Mouse (Mus musculus) cortical plate, adult 2 months (tissue): ENCODE measurements at regions not wholly inside any gene's neighbourhood (a gene's known extent, or its start where the extent isn't known, plus 50 kb on each side); places are given as distances from the start of the nearest gene placed in this dataset.

Source experiments
- H3K27ac ChIP-seq: fragments of 200-500 bp; 2 replicates; pipeline ENCODE4 v1.5.1; 2012; ENCODE audit warnings: low read length, control low read depth, inconsistent platforms; ENCODE audit not compliant: insufficient read depth
- H3K4me1 ChIP-seq: fragments of 200-500 bp; 2 replicates; pipeline ENCODE4 v1.6.1; 2011; ENCODE audit warnings: low read length; ENCODE audit not compliant: control insufficient read depth, insufficient read depth
- H3K4me3 ChIP-seq: fragments of 200-500 bp; 2 replicates; pipeline ENCODE4 v1.5.1; 2011; ENCODE audit warnings: mild to moderate bottlenecking, low read length, control low read depth; ENCODE audit not compliant: insufficient read depth
- CTCF ChIP-seq: fragments of 200-500 bp; IDR thresholded peaks from 2 replicates; pipeline ENCODE4 v1.5.1; 2011; ENCODE audit warnings: mild to moderate bottlenecking, control low read depth, low read length; ENCODE audit not compliant: insufficient read depth; ENCODE audit errors: extremely low read depth
- POLR2A ChIP-seq: fragments of 200-500 bp; IDR thresholded peaks from 2 replicates; pipeline ENCODE4 v1.6.1; 2011; ENCODE audit warnings: mild to moderate bottlenecking, low read length, control low read depth; ENCODE audit not compliant: insufficient read depth; ENCODE audit errors: extremely low read depth

GRCm38 (mm10) chr3:41244960-41245359 is 162.1 kb upstream of the Pgrmc2 start:
- Histone ChIP-seq H3K27ac (no peak overlapping the region), H3K4me3 (no peak overlapping the region), H3K4me1 (no peaks in the 10 kb centered on the region)
- TF ChIP-seq CTCF (no peak), POLR2A (no peak)

GRCm38 (mm10) chr3:41241856-41242552 is 159.2 kb upstream of the Pgrmc2 start:
- Histone ChIP-seq H3K4me1 (no peaks in the 10 kb centered on the region), H3K4me3 (no peak overlapping the region), H3K27ac (no peak overlapping the region)
- TF ChIP-seq CTCF (no peak), POLR2A (no peak)

GRCm38 (mm10) chr3:41239801-41240200 is 157.0 kb upstream of the Pgrmc2 start:
- Histone ChIP-seq H3K4me1 (no peaks in the 10 kb centered on the region), H3K4me3 (no peak overlapping the region), H3K27ac (no peak overlapping the region)
- TF ChIP-seq POLR2A (no peak), CTCF (no peak)

GRCm38 (mm10) chr3:41239246-41239645 is 156.4 kb upstream of the Pgrmc2 start:
- no peak overlapping the region for H3K4me3 ChIP-seq
- H3K27ac ChIP-seq = no peak overlapping the region
- no peaks in the 10 kb centered on the region for H3K4me1 ChIP-seq
- TF ChIP-seq POLR2A = no peak
- TF ChIP-seq CTCF = no peak

GRCm38 (mm10) chr3:41238046-41238445 is 155.2 kb upstream of the Pgrmc2 start:
- Histone ChIP-seq H3K27ac (no peak overlapping the region), H3K4me3 (no peak overlapping the region), H3K4me1 (no peaks in the 10 kb centered on the region)
- TF ChIP-seq CTCF (no peak), POLR2A (no peak)

GRCm38 (mm10) chr3:41235610-41236009 is 152.8 kb upstream of the Pgrmc2 start:
- no peaks in the 10 kb centered on the region for H3K4me1 ChIP-seq
- TF ChIP-seq POLR2A (no peak), CTCF (no peak)
- no peak overlapping the region for H3K27ac ChIP-seq
- no peak overlapping the region for H3K4me3 ChIP-seq

- no peak for TF ChIP-seq CTCF
- TF ChIP-seq POLR2A = no peak
- no peak overlapping the region for H3K27ac ChIP-seq
These were observed 152.1 kb upstream of the Pgrmc2 start for GRCm38 (mm10) chr3:41234994-41235393.

GRCm38 (mm10) chr3:41234191-41234590 is 151.3 kb upstream of the Pgrmc2 start:
- Histone ChIP-seq H3K4me1 (no peaks in the 10 kb centered on the region), H3K27ac (no peak overlapping the region), H3K4me3 (no peak overlapping the region)
- TF ChIP-seq POLR2A = no peak
- TF ChIP-seq CTCF = no peak

More at GRCm38 (mm10) chr3:41234994-41235393, 152.1 kb upstream of the Pgrmc2 start:
- H3K4me1 ChIP-seq = no peaks in the 10 kb centered on the region
- H3K4me3 ChIP-seq = no peak overlapping the region

- Histone ChIP-seq H3K4me1 (no peaks in the 10 kb centered on the region), H3K27ac (no peak overlapping the region), H3K4me3 (no peak overlapping the region)
- TF ChIP-seq POLR2A (no peak), CTCF (no peak)
These were observed 150.6 kb upstream of the Pgrmc2 start for GRCm38 (mm10) chr3:41233439-41233838.

GRCm38 (mm10) chr3:41230961-41231377 is 148.1 kb upstream of the Pgrmc2 start:
- H3K4me1 ChIP-seq = no peaks in the 10 kb centered on the region
- H3K27ac ChIP-seq = no peak overlapping the region
- TF ChIP-seq CTCF = no peak
- TF ChIP-seq POLR2A = no peak
- H3K4me3 ChIP-seq = no peak overlapping the region

- H3K4me3 ChIP-seq = no peak overlapping the region
- TF ChIP-seq POLR2A (no peak), CTCF (no peak)
- no peak overlapping the region for H3K27ac ChIP-seq
- H3K4me1 ChIP-seq = no peaks in the 10 kb centered on the region
These were observed 146.6 kb upstream of the Pgrmc2 start for GRCm38 (mm10) chr3:41229493-41229892.
